Mouse (Mus musculus): ENCODE results near the gene Galnt10. TPM values are rescaled to one million over a fixed set of nuclear protein-coding genes. Genes with fewer than 3 reads are reported as not detected.

The Galnt10 gene
- polyA plus RNA-seq, 1 experiment, result 27.2 TPM

DNA sequence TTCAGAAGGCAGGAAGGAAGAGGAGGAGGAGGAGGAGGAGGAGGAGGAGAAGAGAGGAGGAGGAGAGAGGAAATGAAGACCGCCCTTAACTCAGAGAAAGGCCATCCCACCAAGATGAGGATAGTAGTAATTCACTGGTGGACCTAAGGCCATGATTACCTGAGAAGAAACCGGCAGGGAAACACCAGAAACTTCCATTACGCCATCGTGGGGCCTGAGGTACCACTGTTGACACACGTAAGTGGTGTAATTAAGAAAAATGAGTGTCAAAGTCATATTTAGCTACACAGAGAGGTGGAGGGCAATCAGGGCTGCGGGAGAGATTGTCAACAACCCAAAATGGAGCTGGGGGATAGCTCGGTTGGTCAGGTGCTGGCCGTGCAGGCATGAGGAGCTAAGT lies 23.0 kb downstream of the Galnt10 start:
- no peak for TF ChIP-seq E2F4 (IDR thresholded peaks at IDR 0.05; ENCODE audit: insufficient read depth)
- no peak for TF ChIP-seq POLR2AphosphoS2 (IDR thresholded peaks at IDR 0.05; ENCODE audit: insufficient read length, low read depth)
- no peak for TF ChIP-seq MAX (IDR thresholded peaks at IDR 0.05; ENCODE audit: low read depth)
- TF ChIP-seq MYOG (IDR thresholded peaks at IDR 0.05; ENCODE audit: control insufficient read depth in 1 of 3, insufficient read depth in 1 of 3, insufficient read length in 2 of 3, low read depth in 2 of 3), result no peak
- TF ChIP-seq TCF12 (IDR thresholded peaks at IDR 0.05; ENCODE audit: insufficient read depth, poor library complexity, severe bottlenecking), result no peak
- TF ChIP-seq CEBPB (IDR thresholded peaks at IDR 0.05; ENCODE audit: insufficient read depth, poor library complexity, severe bottlenecking), result no peak
- no peak for TF ChIP-seq USF1 (IDR thresholded peaks at IDR 0.05; ENCODE audit: low read depth)
- Histone ChIP-seq H3K4me2 (ENCODE audit: low read depth) (no peak overlapping the region), H3ac (ENCODE audit: control insufficient read depth, insufficient read length) (no peak overlapping the region), H3K36me3 (ENCODE audit: control insufficient read depth, insufficient read depth) (no peaks in the 10 kb centered on the region), H3K27me3 (ENCODE audit: control insufficient read depth, insufficient read depth, insufficient read length) (no peaks in the 10 kb centered on the region), H3K4me3 (no peak overlapping the region), H3K79me2 (ENCODE audit: control insufficient read depth, insufficient read depth) (no peaks in the 10 kb centered on the region)

- Histone ChIP-seq H3K4me2 (ENCODE audit: low read depth) (no peak overlapping the region), H3K27me3 (ENCODE audit: control insufficient read depth, insufficient read depth, insufficient read length) (no peaks in the 10 kb centered on the region), H3K4me3 (no peak overlapping the region), H3K79me2 (ENCODE audit: control insufficient read depth, insufficient read depth) (no peaks in the 10 kb centered on the region), H3ac (ENCODE audit: control insufficient read depth, insufficient read length) (no peak overlapping the region), H3K36me3 (ENCODE audit: control insufficient read depth, insufficient read depth) (no peaks in the 10 kb centered on the region)
- TF ChIP-seq USF1 (IDR thresholded peaks at IDR 0.05; ENCODE audit: low read depth) (no peak), MYOD1 (IDR thresholded peaks at IDR 0.05; ENCODE audit: control insufficient read depth in 1 of 3, insufficient read length in 2 of 3, low read depth in 2 of 3) (no peak), MYOG (IDR thresholded peaks at IDR 0.05; ENCODE audit: control insufficient read depth in 1 of 3, insufficient read depth in 1 of 3, insufficient read length in 2 of 3, low read depth in 2 of 3) (no peak)
Observed at GRCm38 (mm10) chr11:57669522-57669921, 24.3 kb downstream of the Galnt10 start.

DNA sequence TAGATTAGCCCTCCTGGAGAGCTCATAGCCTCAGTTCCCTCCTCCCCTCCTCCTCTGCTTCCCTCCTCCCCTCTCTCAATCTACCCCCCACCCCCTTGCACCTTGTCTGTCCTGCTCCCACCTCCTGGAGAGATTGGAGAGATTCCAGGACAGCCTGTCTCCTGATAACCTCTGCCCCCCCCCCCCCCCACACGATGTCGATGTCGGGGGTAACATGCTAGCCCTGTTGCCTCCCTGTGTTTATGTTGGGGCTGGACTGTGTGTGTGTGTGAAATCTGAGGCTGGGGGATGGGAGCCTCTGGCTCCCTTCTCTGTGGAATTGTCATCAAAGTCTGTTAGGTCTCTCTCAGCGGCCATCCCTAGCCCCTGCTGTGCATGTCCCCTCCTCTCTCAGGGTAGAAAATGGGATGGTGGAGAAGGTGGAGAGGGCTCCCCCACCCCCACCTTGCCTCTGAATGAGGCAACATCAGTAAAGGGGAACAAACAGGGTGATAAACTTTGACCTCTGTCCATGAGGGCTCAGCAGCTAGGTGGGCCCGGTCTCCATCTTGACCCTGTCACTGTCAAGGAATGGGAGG lies 26.0 kb downstream of the Galnt10 start:
- H3K79me2 ChIP-seq (ENCODE audit: control insufficient read depth, insufficient read depth), result no peaks in the 10 kb centered on the region
- no peak overlapping the region for H3K4me2 ChIP-seq (ENCODE audit: low read depth)

DNA sequence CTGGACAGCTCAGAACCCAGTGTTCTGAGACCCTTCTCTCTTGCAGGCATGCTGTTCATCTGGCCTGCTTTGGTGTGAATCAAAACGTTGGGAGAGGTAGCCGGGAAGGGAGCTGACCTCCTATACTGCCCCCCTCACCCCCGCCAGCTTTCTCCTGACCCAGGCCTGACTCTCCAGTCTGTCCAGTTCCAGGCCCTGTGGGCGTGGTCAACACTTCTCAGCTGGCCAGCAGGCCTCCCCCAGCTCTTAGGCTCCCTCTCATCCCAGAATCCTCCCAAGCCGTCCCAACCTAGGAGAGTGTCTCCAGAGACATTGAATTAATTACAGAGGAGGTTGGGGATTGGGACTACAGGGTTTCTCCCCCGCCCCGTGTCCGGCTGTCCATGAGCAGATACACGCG lies 26.6 kb downstream of the Galnt10 start:
- Histone ChIP-seq H3K4me2 (ENCODE audit: low read depth) (no peak overlapping the region), H3K36me3 (ENCODE audit: control insufficient read depth, insufficient read depth) (no peaks in the 10 kb centered on the region), H3ac (ENCODE audit: control insufficient read depth, insufficient read length) (no peak overlapping the region), H3K4me3 (no peak overlapping the region), H3K27me3 (ENCODE audit: control insufficient read depth, insufficient read depth, insufficient read length) (no peaks in the 10 kb centered on the region), H3K79me2 (ENCODE audit: control insufficient read depth, insufficient read depth) (no peaks in the 10 kb centered on the region)
- TF ChIP-seq USF1 (IDR thresholded peaks at IDR 0.05; ENCODE audit: low read depth) (no peak), CEBPB (IDR thresholded peaks at IDR 0.05; ENCODE audit: insufficient read depth, poor library complexity, severe bottlenecking) (no peak), E2F4 (IDR thresholded peaks at IDR 0.05; ENCODE audit: insufficient read depth) (no peak), POLR2AphosphoS2 (IDR thresholded peaks at IDR 0.05; ENCODE audit: insufficient read length, low read depth) (no peak), TCF12 (IDR thresholded peaks at IDR 0.05; ENCODE audit: insufficient read depth, poor library complexity, severe bottlenecking) (no peak), MYOG (IDR thresholded peaks at IDR 0.05; ENCODE audit: control insufficient read depth in 1 of 3, insufficient read depth in 1 of 3, insufficient read length in 2 of 3, low read depth in 2 of 3) (no peak)

More for the DNA sequence above, 26.0 kb downstream of the Galnt10 start:
- Histone ChIP-seq H3K4me3 (no peak overlapping the region), H3ac (ENCODE audit: control insufficient read depth, insufficient read length) (no peak overlapping the region), H3K27me3 (ENCODE audit: control insufficient read depth, insufficient read depth, insufficient read length) (no peaks in the 10 kb centered on the region), H3K36me3 (ENCODE audit: control insufficient read depth, insufficient read depth) (no peaks in the 10 kb centered on the region)
- TF ChIP-seq E2F4 (IDR thresholded peaks at IDR 0.05; ENCODE audit: insufficient read depth), result no peak

DNA sequence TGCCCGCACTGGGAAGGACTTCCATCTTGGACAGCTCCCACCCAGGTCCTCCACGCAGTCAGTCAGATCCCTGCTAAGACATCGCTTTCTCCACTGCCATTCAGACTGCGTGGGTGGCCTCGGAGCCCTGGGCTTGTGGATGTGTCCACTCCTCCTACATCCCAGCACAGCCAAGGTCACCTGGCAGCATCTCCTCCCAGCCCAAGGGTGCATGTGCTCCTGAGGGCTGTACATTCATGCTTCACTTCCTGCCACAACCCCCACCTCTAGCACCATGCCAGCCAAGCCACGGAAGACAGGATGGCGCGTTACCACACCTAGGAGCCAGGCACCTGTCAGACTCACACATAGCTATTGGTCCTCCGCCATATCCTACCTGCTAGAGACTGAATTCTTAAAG lies 27.8 kb downstream of the Galnt10 start:
- H3K79me2 ChIP-seq (ENCODE audit: control insufficient read depth, insufficient read depth), result no peaks in the 10 kb centered on the region
- no peak overlapping the region for H3K4me3 ChIP-seq
- no peaks in the 10 kb centered on the region for H3K36me3 ChIP-seq (ENCODE audit: control insufficient read depth, insufficient read depth)
- no peaks in the 10 kb centered on the region for H3K27me3 ChIP-seq (ENCODE audit: control insufficient read depth, insufficient read depth, insufficient read length)
- no peak overlapping the region for H3K4me2 ChIP-seq (ENCODE audit: low read depth)
- no peak overlapping the region for H3ac ChIP-seq (ENCODE audit: control insufficient read depth, insufficient read length)
- no peak for TF ChIP-seq POLR2A (IDR thresholded peaks at IDR 0.05; ENCODE audit: insufficient read length, low read depth)

- Histone ChIP-seq H3ac (ENCODE audit: control insufficient read depth, insufficient read length) (no peak overlapping the region), H3K36me3 (ENCODE audit: control insufficient read depth, insufficient read depth) (no peaks in the 10 kb centered on the region), H3K79me2 (ENCODE audit: control insufficient read depth, insufficient read depth) (no peaks in the 10 kb centered on the region), H3K4me2 (ENCODE audit: low read depth) (no peak overlapping the region), H3K4me3 (no peak overlapping the region), H3K27me3 (ENCODE audit: control insufficient read depth, insufficient read depth, insufficient read length) (no peaks in the 10 kb centered on the region)
- TF ChIP-seq TCF12 (IDR thresholded peaks at IDR 0.05; ENCODE audit: insufficient read depth, poor library complexity, severe bottlenecking) (no peak), CEBPB (IDR thresholded peaks at IDR 0.05; ENCODE audit: insufficient read depth, poor library complexity, severe bottlenecking) (no peak), MYOD1 (IDR thresholded peaks at IDR 0.05; ENCODE audit: control insufficient read depth in 1 of 3, insufficient read length in 2 of 3, low read depth in 2 of 3) (no peak), MAX (IDR thresholded peaks at IDR 0.05; ENCODE audit: low read depth) (no peak), USF1 (IDR thresholded peaks at IDR 0.05; ENCODE audit: low read depth) (no peak), MYOG (IDR thresholded peaks at IDR 0.05; ENCODE audit: control insufficient read depth in 1 of 3, insufficient read depth in 1 of 3, insufficient read length in 2 of 3, low read depth in 2 of 3) (no peak), E2F4 (IDR thresholded peaks at IDR 0.05; ENCODE audit: insufficient read depth) (no peak), REST (IDR thresholded peaks at IDR 0.05; ENCODE audit: insufficient read depth, insufficient read length) (no peak), POLR2A (IDR thresholded peaks at IDR 0.05; ENCODE audit: insufficient read length, low read depth) (no peak), POLR2AphosphoS2 (IDR thresholded peaks at IDR 0.05; ENCODE audit: insufficient read length, low read depth) (no peak), TCF3 (IDR thresholded peaks at IDR 0.05; ENCODE audit: insufficient read length, low read depth) (no peak), SRF (IDR thresholded peaks at IDR 0.05; ENCODE audit: control insufficient read depth, insufficient read length, low read depth) (no peak)
Observed at GRCm38 (mm10) chr11:57673977-57674687, 28.9 kb downstream of the Galnt10 start.

Measured in myocyte (in vitro differentiated cells).